Mouse (Mus musculus) erythroblast, embryonic 14.5 days (primary cell): Measurements from ENCODE around the gene Utf1.

Source experiments
- GATA1 ChIP-seq: IDR thresholded peaks from 2 replicates; pipeline ENCODE4 v1.6.1; 2012; ENCODE audit warnings: low read length, inconsistent platforms, mixed read lengths
- TAL1 ChIP-seq: IDR thresholded peaks from 3 replicates; pipeline ENCODE4 v1.6.1; 2012; ENCODE audit warnings: low read length, inconsistent platforms, mixed read lengths

DNA sequence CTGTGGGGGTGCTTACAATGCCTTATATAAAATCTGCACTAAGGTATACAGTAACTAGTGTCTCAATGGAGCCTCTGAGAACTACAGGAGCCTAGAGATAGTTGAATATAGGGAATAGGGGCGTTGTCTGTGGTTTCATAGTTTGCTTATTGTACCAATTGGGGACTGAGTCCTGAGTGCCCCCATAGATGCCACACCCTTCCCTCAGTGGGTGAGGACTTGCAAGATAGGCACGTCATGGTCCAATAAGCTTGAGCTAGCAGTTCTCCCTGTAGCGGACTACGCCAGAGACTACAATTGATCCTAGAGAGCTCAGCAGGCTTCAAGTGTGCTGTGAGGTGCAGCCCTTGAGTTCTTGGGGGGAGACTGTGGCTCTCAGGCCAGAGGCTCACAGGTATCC, 11.9 kb downstream of the Utf1 start:
- TF ChIP-seq GATA1: no peak
- no peak for TF ChIP-seq TAL1
